In genomic region chr3:79586804-79587203, GRCm38 (mm10) we compare ENCODE assay signal across 8 mouse cellular contexts. TPM values are rescaled to one million over a fixed set of nuclear protein-coding genes. Genes with fewer than 3 reads are reported as not detected.
DNase-seq lines count a peak whose midpoint lies in the region; ATAC-seq lines count a peak whose summit lies in the region.

No protein-coding gene starts in this region.

- no peaks in the 10 kb centered on the region for H3K27me3 ChIP-seq in hindbrain, embryonic 16.5 days (replicated peaks; ENCODE audit: control insufficient read depth, insufficient read depth, low read length)

- H3K9me3 ChIP-seq in hindbrain, embryonic 16.5 days (ENCODE audit: control insufficient read depth, low read length): no peaks in the 10 kb centered on the region

- no peak overlapping the region for H3K4me3 ChIP-seq in hindbrain, embryonic 16.5 days (ENCODE audit: low read length)

- H3K36me3 ChIP-seq in hindbrain, embryonic 16.5 days (ENCODE audit: control insufficient read depth, insufficient read depth, low read length): no peaks in the 10 kb centered on the region

- WGBS in hindbrain, embryonic 16.5 days: 5% methylated on average over 6 of the region's 6 CpGs

- peak; percentile 79 for ATAC-seq in hindbrain, embryonic 16.5 days

- peak overlapping the region; percentile 7; the same call in 1 of the 2 replicates for H3K4me2 ChIP-seq in hindbrain, embryonic 16.5 days (ENCODE audit: low read length)

- no peak overlapping the region for H3K27ac ChIP-seq in hindbrain, embryonic 16.5 days (ENCODE audit: low read depth, low read length)

- peaks cover 3% of the 10 kb centered on the region for H3K4me1 ChIP-seq in hindbrain, embryonic 16.5 days (ENCODE audit: control insufficient read depth, insufficient read depth, low read depth, low read length)

- DNase-seq in T-cell, adult 2 months (ENCODE audit: low spot score): peak; percentile 84
- peak; percentile 92 to 97 for DNase-seq in cerebellum, postnatal 36 days
- peak; percentile 85 for DNase-seq in gastrocnemius, adult 18-20 months (ENCODE audit: low spot score)
- DNase-seq in left cerebral cortex, adult 11 months (ENCODE audit: low spot score): peak; percentile 88
- peak; percentile 88 to 91 for DNase-seq in lung, postnatal 4 days
- peak; percentile 81 for DNase-seq in retina, postnatal 7 days (ENCODE audit: low read depth, low spot score)
- DNase-seq in urinary bladder, adult 18-20 months (ENCODE audit: low spot score in 2 of 2): peak; percentile 71 to 81

- no peak overlapping the region for H3K9ac ChIP-seq in hindbrain, embryonic 16.5 days (ENCODE audit: low read depth, low read length)

RNA-seq across cellular contexts. Expression of gene Ppid, which starts 4.3 kb away (rescaled TPM):
- total RNA-seq in gastrocnemius, adult 18-20 months (2021): 10 to 100 TPM; 41.0 to 46.1 TPM
- 145 and 146 TPM in 2 replicates for polyA plus RNA-seq in hindbrain, embryonic 16.5 days (2015; fragmentation: Nextera tagmentation; extraction: Ambion mirVana)

RNA-seq across cellular contexts. Expression of gene Fnip2, which starts 19.2 kb away (rescaled TPM):
- 1 to 10 TPM; 3.4 to 4.6 TPM for total RNA-seq in gastrocnemius, adult 18-20 months (2021)
- polyA plus RNA-seq in hindbrain, embryonic 16.5 days (2015; fragmentation: Nextera tagmentation; extraction: Ambion mirVana): 4.5 and 5.5 TPM in 2 replicates

RNA-seq across cellular contexts. Expression of gene 4930579G24Rik, which starts 42.1 kb away (rescaled TPM):
- total RNA-seq in gastrocnemius, adult 18-20 months (2021): 1 to 10 TPM; 1.0 to 1.3 TPM
- polyA plus RNA-seq in hindbrain, embryonic 16.5 days (2015; fragmentation: Nextera tagmentation; extraction: Ambion mirVana): 6.1 and 6.4 TPM in 2 replicates

RNA-seq across cellular contexts. Expression of gene Etfdh, which starts 42.5 kb away (rescaled TPM):
- total RNA-seq in gastrocnemius, adult 18-20 months (2021): 100 to 1,000 TPM; 117 to 139 TPM
- 45.4 and 45.6 TPM in 2 replicates for polyA plus RNA-seq in hindbrain, embryonic 16.5 days (2015; fragmentation: Nextera tagmentation; extraction: Ambion mirVana)
